Mouse (Mus musculus) bone marrow macrophage, adult 2 months (primary cell): Measurements from ENCODE around the gene Myof.

ENCODE experiments used
- CTCF ChIP-seq: IDR thresholded peaks from 2 replicates; pipeline ENCODE4 v1.5.1; 2012; ENCODE audit warnings: low read depth, mild to moderate bottlenecking, low read length, moderate library complexity
- POLR2A ChIP-seq: IDR thresholded peaks from 2 replicates; pipeline ENCODE4 v1.6.1; 2012; ENCODE audit warnings: mild to moderate bottlenecking, low read depth, low read length, borderline replicate concordance

DNA sequence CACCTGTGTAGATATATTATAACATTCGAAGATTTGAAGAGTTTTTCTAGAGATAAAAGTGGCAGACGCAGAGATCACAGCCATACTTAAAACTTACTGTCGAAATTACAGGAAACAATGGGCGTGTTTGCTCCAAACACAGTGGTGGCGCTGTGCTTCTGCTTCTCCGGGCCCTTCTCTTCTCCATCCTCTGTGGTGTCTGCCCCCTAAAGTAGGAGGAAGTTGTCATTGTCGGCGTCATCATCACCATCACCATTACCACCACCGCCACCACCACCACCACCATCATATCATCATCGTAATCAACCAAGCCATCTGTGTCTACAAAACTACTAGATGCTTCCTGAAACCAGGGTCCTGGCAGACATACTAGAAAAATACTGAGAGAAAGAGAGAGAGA, 104.2 kb downstream of the Myof start:
- TF ChIP-seq CTCF (no peak), POLR2A (no peak)
